In the genomic region with DNA sequence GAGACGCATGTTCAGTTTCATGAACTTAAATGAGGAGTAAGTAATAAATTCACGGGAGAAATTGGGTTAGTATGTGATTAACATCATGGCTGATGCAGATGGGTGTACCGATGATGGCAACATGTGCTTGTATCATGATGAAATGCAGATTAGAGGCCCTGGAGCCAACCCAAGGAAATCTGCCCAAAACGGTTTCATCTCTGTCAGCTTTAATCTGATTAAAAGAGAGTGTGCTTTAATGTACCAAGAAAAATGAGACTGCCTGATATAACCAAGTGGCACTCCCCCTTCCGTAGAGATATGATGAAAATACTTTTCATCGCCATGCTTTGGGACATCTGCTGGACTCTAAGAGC, we compare ENCODE assay signal across 25 mouse cellular contexts.
DNase-seq lines count a peak whose midpoint lies in the region; ATAC-seq and TF ChIP-seq lines count a peak whose summit lies in the region.
"Had no signal": no experiment of that assay in that cellular context is flagged by ENCODE, and none has a peak within 500 bp of the region (broad histone marks: within the 10 kb centered on the region; RNA-seq: fewer than 3 reads in every experiment).

No protein-coding gene starts in this region.

- no peak for TF ChIP-seq CTCF in midbrain, postnatal 0 days (IDR thresholded peaks at IDR 0.05)
- no peak for TF ChIP-seq CTCF in layer of hippocampus, adult 2 months (conservative IDR thresholded peaks at IDR 0.05)
- no peak for TF ChIP-seq CTCF in liver, postnatal 0 days (IDR thresholded peaks at IDR 0.05; ENCODE audit: low read depth)

- H3K9ac ChIP-seq in forebrain, embryonic 14.5 days (ENCODE audit: low read length), result no peak overlapping the region
- no peak overlapping the region for H3K9ac ChIP-seq in midbrain, postnatal 0 days (replicated peaks; ENCODE audit: low read length, poor library complexity, severe bottlenecking)
- H3K9ac ChIP-seq in midbrain, embryonic 16.5 days (ENCODE audit: low read depth, low read length), result no peak overlapping the region
- H3K9ac ChIP-seq in liver, postnatal 0 days (replicated peaks), result no peak overlapping the region
- H3K9ac ChIP-seq: kidney, embryonic 15.5 days; liver, embryonic 15.5 days had no signal

- no peak for TF ChIP-seq EP300 in liver, postnatal 0 days (IDR thresholded peaks at IDR 0.05; ENCODE audit: low read depth)

- no peaks in the 10 kb centered on the region for H3K9me3 ChIP-seq in forebrain, embryonic 14.5 days (replicated peaks; ENCODE audit: control insufficient read depth, low read length)
- peaks cover 4% of the 10 kb centered on the region; the same call in 1 of the 2 replicates for H3K9me3 ChIP-seq in forebrain, embryonic 10.5 days
- no peaks in the 10 kb centered on the region for H3K9me3 ChIP-seq in midbrain, postnatal 0 days (ENCODE audit: low read length)
- no peaks in the 10 kb centered on the region; the same call in 1 of the 2 replicates for H3K9me3 ChIP-seq in midbrain, embryonic 16.5 days (replicated peaks; ENCODE audit: control insufficient read depth, low read length, poor library complexity, severe bottlenecking)
- H3K9me3 ChIP-seq in liver, postnatal 0 days (ENCODE audit: low read length), result no peaks in the 10 kb centered on the region; the same call in 1 of the 2 replicates
- H3K9me3 ChIP-seq: kidney, embryonic 15.5 days; limb, embryonic 10.5 days; liver, embryonic 15.5 days had no signal

- WGBS in forebrain, embryonic 14.5 days, result 66% methylated on average over 6 of the region's 6 CpGs
- WGBS in forebrain, embryonic 10.5 days, result 93% methylated on average over 6 of the region's 6 CpGs
- WGBS in midbrain, postnatal 0 days, result 56% methylated on average over 6 of the region's 6 CpGs
- 67% methylated on average over 6 of the region's 6 CpGs for WGBS in midbrain, embryonic 16.5 days
- WGBS in liver, postnatal 0 days (ENCODE audit: insufficient replicate concordance), result 78% methylated on average over 6 of the region's 6 CpGs

- peak; percentile 78 for DNase-seq in forebrain, embryonic 14.5 days (ENCODE audit: low spot score)
- no peak for DNase-seq in forebrain, embryonic 10.5 days (ENCODE audit: extremely low spot score, low spot score)
- DNase-seq in midbrain, postnatal 0 days (ENCODE audit: low spot score), result peak; percentile 28
- peak; percentile 22 for DNase-seq in brain, adult 2 months (ENCODE audit: low read depth, low spot score)
- DNase-seq in layer of hippocampus, adult 2 months (ENCODE audit: low spot score in 2 of 2), result peak; percentile 18 to 35
- no peak for DNase-seq in heart, adult 8-10 months (ENCODE audit: low spot score)
- DNase-seq in liver, postnatal 0 days, result no peak
- DNase-seq: adrenal gland, postnatal 25 days; cerebellum, adult 2 months; cerebellum, postnatal 36 days; kidney, postnatal 36 days; liver; lung, postnatal 4 days; midbrain, embryonic 14.5 days; thymus, adult 18-20 months; thymus, postnatal 4 days had no signal

- H3K36me3 ChIP-seq in forebrain, embryonic 14.5 days (ENCODE audit: control insufficient read depth, insufficient read depth, low read length), result no peaks in the 10 kb centered on the region
- H3K36me3 ChIP-seq in forebrain, embryonic 10.5 days (replicated peaks), result no peaks in the 10 kb centered on the region
- no peaks in the 10 kb centered on the region for H3K36me3 ChIP-seq in midbrain, postnatal 0 days (ENCODE audit: insufficient read depth, low read length)
- H3K36me3 ChIP-seq in midbrain, embryonic 16.5 days (ENCODE audit: control insufficient read depth, insufficient read depth, low read length), result no peaks in the 10 kb centered on the region
- H3K36me3 ChIP-seq in liver, postnatal 0 days (replicated peaks; ENCODE audit: insufficient read depth, low read length), result no peaks in the 10 kb centered on the region
- H3K36me3 ChIP-seq: kidney, embryonic 15.5 days; limb, embryonic 10.5 days; liver, embryonic 15.5 days had no signal

- H3K4me2 ChIP-seq in forebrain, embryonic 14.5 days (ENCODE audit: low read length), result no peak overlapping the region
- no peak overlapping the region for H3K4me2 ChIP-seq in midbrain, postnatal 0 days (ENCODE audit: low read depth, low read length, poor library complexity, severe bottlenecking)
- no peak overlapping the region for H3K4me2 ChIP-seq in midbrain, embryonic 16.5 days (ENCODE audit: low read length)
- no peak overlapping the region for H3K4me2 ChIP-seq in liver, postnatal 0 days (ENCODE audit: low read depth, low read length)
- H3K4me2 ChIP-seq: heart, embryonic 11.5 days; kidney, embryonic 15.5 days; liver, embryonic 15.5 days had no signal

- H3K4me1 ChIP-seq in forebrain, embryonic 14.5 days (ENCODE audit: control insufficient read depth, insufficient read depth, low read length), result peaks cover 10% of the 10 kb centered on the region
- no peaks in the 10 kb centered on the region for H3K4me1 ChIP-seq in forebrain, embryonic 10.5 days
- H3K4me1 ChIP-seq in midbrain, postnatal 0 days (ENCODE audit: insufficient read depth, low read length), result no peaks in the 10 kb centered on the region
- H3K4me1 ChIP-seq in midbrain, embryonic 16.5 days (ENCODE audit: control insufficient read depth, insufficient read depth, low read length), result peaks cover 3% of the 10 kb centered on the region; the same call in 1 of the 2 replicates
- H3K4me1 ChIP-seq in liver, postnatal 0 days (ENCODE audit: insufficient read depth), result no peaks in the 10 kb centered on the region
- H3K4me1 ChIP-seq: kidney, embryonic 15.5 days; limb, embryonic 10.5 days; liver, embryonic 15.5 days had no signal

- H3K27ac ChIP-seq in forebrain, embryonic 14.5 days (ENCODE audit: low read depth, low read length), result peak overlapping the region; percentile 23; the same call in 1 of the 2 replicates
- no peak overlapping the region for H3K27ac ChIP-seq in forebrain, embryonic 10.5 days
- H3K27ac ChIP-seq in midbrain, postnatal 0 days (ENCODE audit: low read depth, low read length), result no peak overlapping the region
- H3K27ac ChIP-seq in midbrain, embryonic 16.5 days (ENCODE audit: low read length), result no peak overlapping the region
- peak overlapping the region; percentile 68 for H3K27ac ChIP-seq in layer of hippocampus, adult 2 months
- no peak overlapping the region for H3K27ac ChIP-seq in liver, postnatal 0 days (ENCODE audit: low read depth)
- H3K27ac ChIP-seq: kidney, embryonic 15.5 days; left cerebral cortex, adult 2 months; limb, embryonic 10.5 days; liver, embryonic 15.5 days had no signal

- peak; percentile 40; the same call in 1 of the 2 replicates for ATAC-seq in forebrain, embryonic 14.5 days
- ATAC-seq in midbrain, postnatal 0 days (ENCODE audit: low FRiP score), result no peak
- no peak for ATAC-seq in midbrain, embryonic 16.5 days
- no peak for ATAC-seq in liver, postnatal 0 days
- ATAC-seq: CD4-positive, CD25-positive, alpha-beta regulatory T cell, adult 4 months; intestine, postnatal 0 days had no signal

- H3K4me3 ChIP-seq in forebrain, embryonic 14.5 days (ENCODE audit: low read depth, low read length), result no peak overlapping the region
- H3K4me3 ChIP-seq in forebrain, embryonic 10.5 days, result no peak overlapping the region
- no peak overlapping the region for H3K4me3 ChIP-seq in midbrain, postnatal 0 days (ENCODE audit: low read depth, low read length)
- no peak overlapping the region for H3K4me3 ChIP-seq in midbrain, embryonic 16.5 days (ENCODE audit: low read depth, low read length)
- no peak overlapping the region for H3K4me3 ChIP-seq in layer of hippocampus, adult 2 months
- no peak overlapping the region for H3K4me3 ChIP-seq in liver, postnatal 0 days (ENCODE audit: low read depth, low read length)
- H3K4me3 ChIP-seq: kidney, embryonic 15.5 days; left cerebral cortex, adult 2 months; limb, embryonic 10.5 days; liver, embryonic 15.5 days; myocyte had no signal

- H3K27me3 ChIP-seq in forebrain, embryonic 14.5 days (replicated peaks; ENCODE audit: control insufficient read depth, insufficient read depth, low read length), result no peaks in the 10 kb centered on the region
- H3K27me3 ChIP-seq in forebrain, embryonic 10.5 days (ENCODE audit: poor library complexity, severe bottlenecking), result no peaks in the 10 kb centered on the region
- no peaks in the 10 kb centered on the region for H3K27me3 ChIP-seq in midbrain, postnatal 0 days (ENCODE audit: insufficient read depth, low read length)
- H3K27me3 ChIP-seq in midbrain, embryonic 16.5 days (ENCODE audit: control insufficient read depth, insufficient read depth, low read depth, low read length), result no peaks in the 10 kb centered on the region
- H3K27me3 ChIP-seq in liver, postnatal 0 days (ENCODE audit: insufficient read depth, low read length), result no peaks in the 10 kb centered on the region
- H3K27me3 ChIP-seq: kidney, embryonic 15.5 days; liver, embryonic 15.5 days had no signal

Comparison
In these comparisons a context has a peak if more than half of its experiments do, and no peak if none do; other contexts are left out.
1. DNase-seq: peak in forebrain, embryonic 14.5 days (single experiment), midbrain, postnatal 0 days (single experiment), brain, adult 2 months (single experiment) and layer of hippocampus, adult 2 months (2 of 2); none in forebrain, embryonic 10.5 days (single experiment), heart, adult 8-10 months (single experiment) and liver, postnatal 0 days (single experiment).
2. H3K27ac ChIP-seq: peak in forebrain, embryonic 14.5 days (single experiment) and layer of hippocampus, adult 2 months (single experiment); none in forebrain, embryonic 10.5 days (single experiment), midbrain, postnatal 0 days (single experiment), midbrain, embryonic 16.5 days (single experiment) and liver, postnatal 0 days (single experiment).